Mouse (Mus musculus) CD4-positive, CD25-positive, alpha-beta regulatory T cell, adult 2 months (primary cell): ENCODE measurements around the gene Rps6.

ENCODE experiments used
- DNase-seq: peaks from one replicate; pipeline ENCODE4 v3.0.0-alpha.2; 2012; ENCODE audit warnings: low read depth, low spot score

The Rps6 gene

DNA sequence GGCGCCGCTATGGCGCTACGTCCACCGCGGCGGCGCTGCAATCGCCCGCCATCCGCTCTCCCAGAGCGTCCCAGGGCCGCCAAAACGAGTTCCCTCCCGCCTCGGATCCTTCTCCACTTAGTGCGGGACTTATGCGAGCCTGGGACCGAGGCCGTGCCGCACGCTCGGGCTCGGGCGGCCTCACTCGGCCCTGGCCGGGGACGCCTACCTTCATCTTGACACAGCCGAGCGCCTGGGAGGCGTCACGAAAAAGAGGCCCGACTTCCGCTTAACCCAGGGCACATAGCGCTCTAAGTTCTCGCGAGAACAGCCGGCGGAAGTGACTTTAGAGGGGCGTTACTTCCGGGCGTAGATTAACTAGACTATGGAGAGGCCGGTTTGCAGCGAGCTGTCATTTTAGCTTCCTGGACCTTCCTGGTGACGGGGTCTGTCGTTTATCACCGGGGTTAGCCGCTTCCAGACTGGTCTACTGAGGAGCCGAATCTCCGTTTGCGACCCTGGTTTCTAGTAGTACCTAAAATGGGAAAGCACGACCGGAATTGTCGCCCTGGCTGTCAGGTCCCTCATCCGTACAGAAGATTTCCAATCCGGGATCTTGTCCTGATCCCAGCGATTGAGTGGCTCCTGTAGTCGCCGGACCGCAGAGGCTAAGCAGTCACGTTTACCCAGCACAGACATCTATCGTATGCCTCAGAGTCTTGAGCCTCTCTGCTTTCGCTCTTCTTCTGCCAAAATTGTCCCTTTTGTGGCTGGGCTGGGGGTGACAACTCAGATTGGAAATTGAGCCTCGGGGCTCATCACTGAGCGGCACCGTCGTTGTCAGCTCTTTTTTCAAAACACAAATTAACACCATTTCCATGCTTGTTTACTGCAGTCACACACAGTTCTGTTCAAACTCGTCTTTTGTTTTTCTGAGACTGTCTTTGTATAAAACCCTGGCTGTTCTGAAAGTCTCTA is at the start of gene Rps6:
Rps6 (minus strand) TSS at position 300 of the 957 bp plus-strand sequence.
- peak; percentile 98 for DNase-seq

DNA sequence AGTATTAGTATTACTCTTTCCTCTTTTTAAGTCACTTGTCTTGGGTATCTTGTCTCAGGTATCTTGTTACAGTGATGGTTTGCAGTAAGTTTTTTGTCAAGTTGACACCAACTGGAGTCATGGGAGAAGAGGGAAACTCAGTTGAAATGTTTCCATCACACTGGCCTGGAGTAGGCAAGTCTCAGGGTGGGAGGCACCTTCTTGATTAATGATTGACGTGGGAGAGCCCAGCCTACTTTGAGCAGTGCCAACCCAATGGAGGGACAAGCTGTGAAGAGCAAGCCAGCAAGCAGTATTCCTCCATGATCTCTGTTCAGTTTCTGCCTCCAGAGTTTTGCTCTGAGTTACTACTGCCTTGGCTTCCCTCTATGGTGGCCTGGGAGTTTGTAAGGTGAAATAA is 48.7 kb upstream of the Rps6 start:
- DNase-seq = no peak

DNA sequence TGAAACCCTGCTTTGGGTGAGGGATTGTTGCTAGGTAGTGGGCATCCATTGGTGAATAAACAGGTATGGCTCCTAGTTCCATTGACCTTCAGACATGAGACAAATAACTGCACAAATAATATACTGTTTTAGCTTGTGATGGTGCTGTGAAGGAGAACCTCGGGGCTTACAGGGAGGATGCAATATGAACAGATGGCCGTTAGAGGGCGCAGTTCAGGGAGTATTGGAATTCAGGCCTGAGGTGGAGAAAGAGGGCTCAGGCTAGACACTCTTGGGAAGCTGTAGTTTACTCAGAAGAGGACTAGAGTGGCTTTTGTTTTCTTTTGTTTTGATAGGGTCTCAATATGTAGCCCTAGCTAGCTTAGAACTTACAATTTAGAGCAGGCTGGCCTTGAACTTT is 47.8 kb upstream of the Rps6 start:
- peak; percentile 42 for DNase-seq

DNA sequence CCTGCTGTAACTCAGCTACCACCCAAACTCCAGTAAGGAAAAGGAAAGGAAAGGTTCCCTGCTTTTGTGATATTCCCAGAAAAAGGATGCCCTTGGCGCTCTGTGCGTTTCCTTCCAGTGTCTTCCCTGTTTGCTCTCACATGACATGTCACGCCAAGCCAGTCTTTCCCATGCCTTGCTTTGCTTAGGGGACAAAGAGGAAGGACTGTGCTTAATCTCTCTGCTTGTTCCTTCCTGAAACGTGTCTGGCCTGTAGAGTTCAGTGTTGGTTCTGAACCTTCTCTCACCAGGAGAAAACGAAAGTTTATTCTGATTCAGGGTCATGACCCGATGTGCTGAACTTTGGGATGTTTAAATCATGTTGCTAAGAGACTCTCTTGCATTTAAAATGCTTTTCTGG is 45.1 kb upstream of the Rps6 start:
- no peak for DNase-seq

DNA sequence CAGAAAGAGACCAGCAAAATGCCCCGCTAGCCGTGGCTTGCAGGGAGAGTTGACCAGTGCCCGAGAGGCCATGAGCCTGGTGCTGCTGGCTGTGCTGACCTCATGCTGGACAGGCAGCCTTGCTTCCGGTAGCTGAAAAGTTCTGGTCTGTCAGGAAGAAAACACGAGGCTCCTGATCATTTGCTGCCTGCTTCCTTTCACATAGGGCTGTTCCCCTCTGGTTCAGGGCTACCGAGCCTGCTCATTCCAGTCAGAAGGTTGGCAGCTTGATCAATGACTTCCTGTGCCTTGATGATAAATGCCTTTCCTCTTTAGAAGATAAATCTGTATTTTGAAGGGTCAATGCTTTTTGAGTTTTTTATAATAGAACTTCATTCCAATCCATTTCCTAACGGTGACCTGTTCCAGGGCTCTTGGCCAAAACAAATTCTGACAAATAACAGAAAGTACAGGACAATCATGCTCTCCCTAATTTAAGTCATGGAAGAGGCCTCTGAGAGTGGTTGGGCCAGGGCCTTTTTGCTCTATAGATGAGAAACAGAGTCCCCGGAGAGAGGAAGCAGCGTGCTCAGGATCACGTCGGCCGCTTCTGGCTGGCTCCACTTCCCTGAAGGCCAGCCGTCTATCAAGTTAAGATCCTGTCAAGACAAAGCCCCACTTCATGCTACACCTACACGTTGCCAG is 41.7 kb upstream of the Rps6 start:
- DNase-seq = no peak

DNA sequence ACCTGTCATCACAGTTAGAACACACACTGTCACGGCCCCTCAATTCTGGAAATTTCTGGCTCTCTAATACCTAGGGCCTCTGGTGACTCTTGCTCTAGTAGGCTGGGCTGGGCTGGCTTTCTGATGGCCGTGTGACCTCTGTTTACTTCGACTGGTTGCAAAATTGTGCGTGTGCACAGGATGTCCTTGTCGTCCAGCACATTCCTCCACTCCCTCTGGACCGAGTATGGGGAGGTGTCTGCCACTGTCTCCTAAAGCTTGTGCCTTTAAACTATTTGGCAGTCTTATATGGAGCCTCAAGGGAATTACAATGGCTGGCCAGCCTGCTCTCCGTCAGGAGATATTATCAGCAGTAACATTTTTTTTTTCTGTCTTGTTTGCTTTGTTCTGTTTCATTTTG is 40.2 kb upstream of the Rps6 start:
- DNase-seq = no peak

DNA sequence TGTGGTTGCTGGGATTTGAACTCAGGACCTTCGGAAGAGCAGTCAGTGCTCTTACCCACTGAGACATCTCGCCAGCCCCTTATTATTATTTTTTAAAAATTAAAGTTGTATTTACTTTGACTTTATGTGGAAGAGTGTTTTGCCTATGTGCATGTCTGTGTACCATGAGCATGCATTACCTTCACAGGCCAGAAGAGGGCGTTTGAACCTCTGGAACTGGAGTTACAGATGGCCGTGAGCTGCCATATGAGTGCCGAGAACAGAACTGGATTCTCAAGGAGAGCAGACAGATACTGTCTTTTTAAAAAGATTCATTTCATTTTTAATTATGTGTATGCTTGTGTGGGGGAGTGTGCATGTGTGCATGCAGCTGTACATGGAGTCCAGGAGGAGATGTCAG is 30.7 kb upstream of the Rps6 start:
- DNase-seq = peak; percentile 64

DNA sequence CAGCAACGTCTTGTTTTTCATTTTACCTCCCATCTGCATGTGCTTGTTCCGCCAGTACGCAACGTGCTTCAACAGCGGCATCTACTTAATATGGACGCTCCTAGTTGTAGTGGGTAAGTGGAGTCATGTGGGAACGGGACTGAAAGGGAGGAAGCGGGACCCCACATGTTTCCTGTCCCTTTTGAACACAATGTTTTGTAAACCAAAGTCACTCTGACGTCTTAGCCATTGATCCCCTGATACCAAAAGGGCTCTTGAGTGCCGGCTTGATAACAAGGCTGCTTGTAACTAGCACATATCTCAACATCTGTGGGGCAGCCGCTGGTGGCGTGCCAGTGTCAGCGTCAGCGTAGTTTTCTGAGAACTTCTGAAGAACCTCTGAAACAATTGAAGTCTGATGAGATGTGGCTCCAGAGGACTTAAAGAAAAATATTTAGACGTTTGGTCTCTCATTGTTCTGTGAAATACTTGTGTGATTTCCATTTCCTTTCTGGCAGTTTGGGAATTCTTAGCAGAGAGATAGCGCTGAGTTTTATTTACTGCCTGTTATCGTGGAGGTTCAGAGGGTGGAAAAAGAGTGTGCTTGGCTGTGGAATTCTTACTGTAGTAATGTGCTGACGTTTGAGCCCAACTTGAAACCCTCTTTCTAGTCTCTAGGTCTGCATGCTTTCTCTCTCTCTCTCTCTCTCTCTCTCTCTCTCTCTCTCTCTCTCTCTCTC is 29.1 kb upstream of the Rps6 start:
- DNase-seq = peak; percentile 83

DNA sequence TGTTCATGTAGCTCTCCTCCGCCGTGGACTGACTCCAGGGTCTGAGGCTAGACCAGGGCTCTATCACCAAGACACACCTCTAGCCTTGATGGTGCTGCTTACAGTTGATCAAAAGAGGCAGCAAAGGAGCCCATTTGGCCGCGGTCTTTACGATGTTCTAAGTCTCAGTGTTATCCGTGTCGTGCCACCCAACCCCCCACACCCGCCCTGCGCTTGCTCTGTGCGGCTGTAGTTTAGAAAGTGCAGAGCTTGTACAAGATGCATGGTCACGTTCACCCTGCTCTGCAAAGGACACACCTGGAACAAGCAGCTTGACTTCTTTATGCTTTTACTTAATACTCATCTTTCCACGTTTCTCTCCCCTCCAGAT is 28.6 kb upstream of the Rps6 start:
- peak; percentile 74 for DNase-seq

DNA sequence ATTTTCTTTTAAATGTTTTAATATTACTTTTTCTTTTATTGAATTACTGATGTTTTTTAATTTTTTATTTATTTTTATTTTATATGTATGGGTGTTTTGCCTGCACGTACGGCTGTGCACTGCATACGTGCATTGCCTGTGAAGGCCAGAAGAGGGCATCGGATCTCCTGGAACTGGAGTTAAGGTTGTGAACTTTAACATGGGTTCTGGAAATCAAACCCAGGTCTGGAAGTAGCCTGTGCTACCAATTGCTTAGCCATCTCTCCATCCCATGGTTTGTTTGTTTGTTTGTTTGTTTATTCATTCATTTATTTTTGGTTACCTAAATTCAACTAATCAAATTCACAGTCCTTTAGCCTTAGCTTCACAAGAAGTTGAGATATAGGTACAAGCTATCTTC is 27.7 kb upstream of the Rps6 start:
- peak; percentile 79 for DNase-seq

DNA sequence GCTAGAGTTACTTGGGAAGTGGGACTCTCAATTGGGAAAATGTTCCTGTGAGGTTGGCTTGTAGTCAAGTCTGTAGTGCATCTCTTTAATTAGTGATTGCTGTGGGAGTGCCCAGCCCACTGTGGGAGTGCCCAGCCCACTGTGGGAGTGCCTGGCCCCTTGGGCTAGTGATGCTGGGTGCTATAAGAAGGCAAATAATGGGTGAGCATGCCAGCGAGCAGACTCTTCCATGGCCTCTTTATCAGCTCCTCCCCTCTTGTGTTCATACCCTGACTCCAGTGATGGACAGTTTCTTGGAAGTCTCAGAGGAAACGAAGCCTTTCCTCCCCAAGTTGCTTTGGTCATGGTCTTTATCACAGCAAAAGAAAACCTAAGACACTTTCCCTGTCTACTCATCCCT is 25.2 kb upstream of the Rps6 start:
- DNase-seq = no peak

DNA sequence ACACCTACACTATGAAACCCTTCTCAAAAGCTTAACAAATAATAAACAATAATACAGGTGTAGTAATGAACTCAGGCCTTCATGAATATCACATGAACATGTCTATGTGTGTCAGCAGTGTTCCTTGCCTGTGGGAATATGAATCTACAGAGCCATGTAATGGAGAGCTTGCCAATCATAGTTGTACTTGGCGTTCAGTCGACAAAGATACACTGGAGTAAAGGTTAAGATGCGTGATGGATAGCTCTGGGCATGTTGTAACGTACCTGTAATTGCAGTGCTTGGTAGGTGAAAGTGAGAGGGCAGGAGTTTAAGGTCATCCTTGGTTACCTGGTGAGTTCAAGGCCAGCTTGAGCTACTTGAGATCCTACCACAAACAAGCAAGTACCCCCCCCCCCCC is 24.0 kb upstream of the Rps6 start:
- no peak for DNase-seq

DNA sequence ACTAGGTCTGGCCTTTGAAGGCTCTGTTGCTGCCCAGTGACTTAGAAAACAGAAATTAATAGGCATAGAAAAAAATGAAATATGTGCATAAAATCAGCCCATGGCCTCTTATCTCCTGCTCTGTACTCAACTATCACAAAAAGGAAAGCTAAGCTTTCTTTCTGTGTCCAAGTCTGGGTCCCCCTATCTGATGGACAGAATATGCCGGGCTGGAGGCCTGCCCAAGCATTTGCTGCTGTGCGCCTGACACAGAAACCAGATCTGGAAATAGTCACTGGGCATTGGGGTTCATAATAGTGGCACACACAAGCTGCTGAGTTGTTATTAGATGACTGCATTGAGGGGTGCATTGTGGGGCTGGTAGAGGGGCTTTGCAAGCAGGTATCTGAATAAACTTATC is 22.3 kb upstream of the Rps6 start:
- DNase-seq = no peak

DNA sequence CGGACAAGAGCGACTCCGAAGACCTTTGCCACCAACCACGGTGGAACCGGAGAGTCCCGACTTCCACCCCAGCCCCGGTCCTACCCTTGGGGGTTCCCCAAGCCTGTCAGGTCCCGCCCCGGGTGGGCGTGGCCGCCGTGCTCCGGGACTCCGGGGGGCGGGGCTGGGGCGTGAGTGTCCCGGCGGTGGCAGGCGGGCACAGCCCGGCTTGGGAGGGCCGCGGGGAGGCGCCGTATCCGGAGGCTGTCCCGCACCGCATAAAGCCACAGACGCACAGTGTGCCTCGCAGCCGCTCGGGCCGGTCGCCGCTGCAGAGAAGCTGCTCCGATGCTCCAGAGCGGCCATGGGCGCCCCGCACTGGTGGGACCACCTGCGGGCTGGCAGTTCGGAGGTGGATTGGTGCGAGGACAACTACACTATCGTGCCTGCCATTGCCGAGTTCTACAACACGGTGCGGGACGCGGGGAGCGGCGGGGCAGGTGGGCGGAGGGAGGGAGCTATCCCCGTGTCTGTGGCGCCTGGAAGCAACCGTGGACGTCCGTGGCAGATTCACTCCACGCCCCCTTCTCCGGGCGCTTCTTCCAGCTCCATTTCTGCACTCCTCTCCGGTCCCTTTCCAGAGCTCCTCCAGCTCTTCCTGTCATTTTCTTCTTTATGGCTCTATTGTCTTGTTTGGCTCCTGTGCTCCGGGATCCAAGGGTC is 17.1 kb upstream of the Rps6 start, which contains the start of gene Acer2:
Acer2 (plus strand) TSS at position 251 of the 702 bp plus-strand sequence.
- DNase-seq = peak; percentile 96

DNA sequence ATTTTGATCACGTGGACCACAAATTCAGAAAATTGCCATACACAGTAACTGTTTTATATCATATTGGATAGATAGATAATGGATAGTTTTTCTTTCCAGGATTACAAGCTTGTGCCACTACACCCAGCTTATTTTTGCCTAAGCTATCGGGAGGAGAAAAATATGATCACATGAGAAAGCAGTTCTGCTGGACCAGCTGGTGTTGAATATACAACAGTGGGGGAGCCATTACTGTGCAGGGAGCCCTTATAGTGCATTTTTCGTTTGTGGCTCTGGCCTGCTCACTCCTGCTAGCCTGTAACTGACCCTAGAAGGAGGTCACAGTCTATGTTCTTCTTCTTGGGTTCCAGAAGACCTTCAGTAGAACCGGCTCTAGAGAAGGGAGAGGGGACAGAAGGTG is 15.9 kb upstream of the Rps6 start:
- no peak for DNase-seq

DNA sequence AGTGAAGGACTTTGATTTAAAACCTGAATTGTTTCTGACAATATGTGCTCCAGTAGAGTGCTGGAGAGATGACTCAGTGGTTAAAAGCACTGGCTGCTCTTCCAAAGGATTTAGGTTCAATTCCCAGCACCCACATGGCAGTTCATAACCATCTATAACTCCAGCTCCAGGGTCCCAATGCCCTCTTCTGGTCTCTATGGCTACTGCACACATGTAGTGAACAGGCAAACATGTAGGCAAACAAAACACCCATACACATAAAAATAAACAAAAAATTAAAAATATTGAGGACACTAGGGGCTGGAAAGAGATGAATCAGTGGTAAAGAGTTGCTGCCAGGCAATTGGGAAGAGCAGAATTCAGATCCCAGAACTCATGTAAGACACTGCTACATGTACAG is 14.8 kb upstream of the Rps6 start:
- no peak for DNase-seq

DNA sequence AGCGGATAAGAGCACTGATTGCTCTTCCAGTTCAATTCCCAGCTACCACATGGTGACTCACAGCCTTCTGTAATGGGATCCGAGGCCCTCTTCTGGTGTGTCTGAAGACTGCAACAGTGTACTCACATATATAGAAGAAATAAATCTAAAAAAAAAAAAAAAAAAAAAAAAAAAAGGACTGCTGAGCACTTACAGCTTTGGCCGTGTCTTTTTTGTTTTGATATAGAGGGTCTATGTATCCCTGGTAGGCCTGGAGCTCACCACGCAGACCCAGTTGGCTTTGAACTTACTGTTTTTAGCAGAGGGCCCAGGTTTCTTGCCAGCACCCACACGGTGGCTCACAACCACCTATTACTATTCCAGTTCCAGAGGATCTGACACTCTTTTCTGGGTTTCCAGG is 6.9 kb upstream of the Rps6 start:
- no peak for DNase-seq

DNA sequence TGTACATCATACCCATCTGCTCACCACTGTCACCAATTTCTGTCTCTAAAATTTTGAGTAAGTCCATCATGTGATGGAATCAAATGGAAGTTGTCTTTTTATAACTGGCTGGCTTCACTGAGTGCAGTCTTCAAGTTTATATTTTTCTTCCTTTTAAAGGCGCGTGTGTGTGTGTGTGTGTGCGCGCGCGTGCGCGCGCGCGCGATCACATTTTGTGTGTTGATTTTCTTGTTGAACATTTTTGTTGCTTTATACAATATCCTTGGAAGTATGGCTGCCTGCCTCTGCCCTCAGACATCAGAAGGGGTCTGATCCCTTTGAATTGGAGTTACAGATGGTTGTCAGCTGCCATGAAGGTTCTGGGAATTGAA is 843 bp upstream of the Rps6 start:
- DNase-seq = peak; percentile 20

DNA sequence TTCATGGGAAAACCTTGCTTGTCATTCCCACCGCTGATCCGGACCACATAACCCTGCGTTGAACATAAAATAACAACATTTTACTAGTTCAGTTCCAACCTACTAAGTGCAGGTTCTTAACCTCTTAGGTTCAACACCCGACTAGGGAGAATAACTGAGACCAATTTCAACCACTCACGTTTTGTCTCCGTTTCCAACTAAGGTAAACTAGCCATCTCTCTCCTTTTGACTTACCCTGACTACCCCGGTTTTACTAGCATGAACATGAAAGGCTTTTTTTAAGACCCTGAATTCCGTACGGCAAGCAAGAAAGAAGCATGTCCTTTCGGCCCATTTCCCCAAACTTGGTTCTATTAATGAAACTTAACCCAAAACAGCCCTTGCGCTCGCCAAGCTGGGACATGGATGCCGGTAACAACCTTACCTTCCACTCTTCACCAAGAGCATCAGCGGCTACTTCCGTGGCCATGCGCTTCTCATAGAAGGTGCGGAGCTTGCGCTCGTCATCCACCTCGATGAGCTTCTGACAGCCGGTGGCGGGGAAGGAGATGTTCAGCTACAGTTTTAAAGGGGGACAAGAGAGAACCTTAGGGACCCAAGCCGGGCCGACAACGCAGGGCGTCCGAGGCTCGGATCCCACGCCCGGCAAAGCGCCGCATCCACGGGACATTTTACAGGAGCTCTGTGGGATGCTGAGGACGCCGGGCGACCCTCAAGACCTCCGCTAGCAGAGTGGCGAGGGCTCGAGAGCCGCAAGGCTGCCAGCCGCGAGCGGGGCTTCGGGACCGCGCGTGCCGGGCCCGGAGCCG is 704 bp downstream of the Rps6 start:
- DNase-seq = peak; percentile 39

DNA sequence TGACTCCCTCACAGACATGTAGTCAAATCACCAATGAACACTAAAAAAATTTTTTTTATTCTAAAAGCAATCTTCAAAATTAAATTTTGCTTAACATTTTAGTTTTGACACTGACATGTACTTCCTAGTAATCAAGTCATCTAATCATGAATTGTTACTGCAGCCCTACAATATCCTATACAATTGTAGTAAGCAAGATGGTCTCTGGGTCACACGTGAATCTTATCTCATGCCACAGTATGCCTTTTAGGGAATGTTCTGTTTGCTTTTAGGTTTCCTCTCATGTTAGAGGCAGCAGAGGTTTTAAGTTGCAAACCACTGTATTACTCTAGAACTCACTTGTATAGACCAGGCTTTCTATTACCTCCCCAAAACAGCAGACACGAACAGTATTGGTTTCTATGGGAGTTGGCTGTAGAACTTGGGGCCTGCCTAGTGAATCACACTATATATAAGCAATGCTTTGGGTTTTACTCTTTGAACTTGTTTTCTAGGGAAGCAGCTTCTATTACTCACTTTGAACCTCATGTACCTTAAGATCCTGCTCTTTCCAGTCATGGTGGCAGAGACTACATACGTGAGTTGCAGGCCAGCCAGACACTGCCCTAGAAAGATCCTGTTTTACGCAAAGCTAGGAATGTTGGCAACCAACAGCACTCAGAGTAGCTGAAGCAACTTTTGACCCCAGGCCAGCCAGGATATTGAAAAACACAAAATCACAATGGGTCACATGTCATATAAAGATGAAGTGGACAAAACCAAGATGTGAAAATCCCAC is 4.2 kb downstream of the Rps6 start:
- no peak for DNase-seq
